Mouse (Mus musculus) heart, embryonic 11.5 days (tissue): ENCODE measurements around the gene Parl. TPM values are rescaled to one million over a fixed set of nuclear protein-coding genes. Genes with fewer than 3 reads are reported as not detected.
A peak's percentile ranks its signal among the peaks of the same experiment; 100 is the strongest.

Experiments used
- ATAC-seq: fragments of 200-750 bp; cut with Nextera tagmentation; replicated peaks from 2 replicates; pipeline ENCODE4 v1.8.0; 2017; ENCODE audit warnings: moderate library complexity; ENCODE audit not compliant: insufficient number of reproducible peaks, low FRiP score, low TSS enrichment
- H3K27ac ChIP-seq: fragments of 300-500 bp; sonication (generic); 2 replicates; pipeline ENCODE4 v1.5.1; 2014; ENCODE audit warnings: mild to moderate bottlenecking, low read depth, low read length
- H3K27me3 ChIP-seq: fragments of 300-500 bp; sonication (generic); 2 replicates; pipeline ENCODE4 v1.6.1; 2014; ENCODE audit warnings: mild to moderate bottlenecking, low read length, mixed read lengths; ENCODE audit not compliant: control insufficient read depth, insufficient read depth
- H3K36me3 ChIP-seq: fragments of 300-500 bp; sonication (generic); 2 replicates; pipeline ENCODE4 v1.6.1; 2014; ENCODE audit warnings: mild to moderate bottlenecking, low read length, moderate library complexity, mixed read lengths; ENCODE audit not compliant: control insufficient read depth, insufficient read depth
- H3K4me1 ChIP-seq: fragments of 300-500 bp; sonication (generic); 2 replicates; pipeline ENCODE4 v1.6.1; 2014; ENCODE audit warnings: low read length; ENCODE audit not compliant: control insufficient read depth, insufficient read depth
- H3K4me2 ChIP-seq: fragments of 300-500 bp; sonication (generic); 2 replicates; pipeline ENCODE4 v1.6.1; 2014; ENCODE audit warnings: mild to moderate bottlenecking, moderate library complexity
- H3K4me3 ChIP-seq: fragments of 300-500 bp; sonication (generic); 2 replicates; pipeline ENCODE4 v1.5.1; 2014; ENCODE audit warnings: low read depth, low read length
- H3K9ac ChIP-seq: fragments of 300-500 bp; sonication (generic); 2 replicates; pipeline ENCODE4 v1.6.1; 2014; ENCODE audit warnings: mild to moderate bottlenecking, low read depth, low read length, moderate library complexity
- H3K9me3 ChIP-seq: fragments of 300-500 bp; sonication (generic); replicated peaks from 2 replicates; pipeline ENCODE4 v1.6.1; 2016; ENCODE audit warnings: low read length; ENCODE audit not compliant: control insufficient read depth
- WGBS: fragments of 180-500 bp; shearing (Covaris S2); extraction: QIAGEN DNeasy Blood & Tissue Kit; methylation state at CpG from one replicate; pipeline ENCODE4 v1.1.7; 2014; ENCODE audit not compliant: insufficient replicate concordance; 5-methylcytosine and 5-hydroxymethylcytosine counted together
- polyA plus RNA-seq: library from polyadenylated mRNA; unstranded; fragments of >200 nt; fragmentation: Nextera tagmentation; extraction: Ambion mirVana; gene quantifications from 2 replicates; pipeline ENCODE4 v1.2.1, GENCODE M21; 2014

Gene Parl
- polyA plus RNA-seq, result 78.0 and 79.7 TPM in 2 replicates

DNA sequence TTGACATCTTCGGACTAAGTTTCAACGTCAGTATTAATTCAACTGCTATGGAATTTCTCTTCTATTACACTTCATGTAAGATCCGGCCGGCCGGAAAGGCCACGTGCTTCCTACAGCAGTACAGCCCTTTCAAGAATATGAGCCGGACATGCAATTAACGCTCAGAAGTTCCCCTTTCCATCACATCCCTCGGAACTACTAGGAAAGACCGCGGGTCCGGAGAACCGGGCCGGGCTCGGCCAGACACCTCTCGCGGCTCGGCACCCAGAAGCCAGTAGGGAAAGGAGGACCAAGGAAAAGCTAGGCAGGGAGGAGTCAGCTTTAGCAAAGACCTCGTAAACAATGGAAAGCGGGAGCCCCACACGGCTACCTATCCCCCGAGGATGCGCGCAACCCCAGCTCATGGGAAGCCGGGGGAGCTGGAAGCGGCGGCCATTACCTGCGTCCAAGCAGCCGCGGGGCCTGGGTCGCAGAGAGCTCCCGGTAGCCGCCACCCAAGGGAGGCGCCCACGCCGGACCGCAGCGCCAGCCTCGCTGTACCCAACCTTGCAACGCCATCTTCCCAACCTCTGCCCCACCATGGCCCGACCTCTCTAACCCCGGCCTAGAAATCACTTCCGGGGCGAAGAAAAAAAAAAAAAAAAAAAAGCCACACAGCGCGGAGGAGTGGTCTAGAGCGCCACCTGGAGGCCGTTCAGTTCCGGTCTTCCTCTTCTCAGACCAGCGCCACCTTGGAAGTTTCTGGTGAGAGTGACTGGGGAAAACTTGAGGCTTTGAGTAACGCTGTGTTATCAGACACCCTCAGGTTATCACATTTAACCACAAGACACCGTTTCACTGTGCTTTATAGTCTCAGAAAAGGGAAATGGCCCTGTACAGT lies at the start of gene Parl:
Gene Parl, minus strand, starts transcription at position 618 of the 880 bp plus-strand sequence.
- WGBS, result under 1% methylated on average over 52 of the region's 52 CpGs
- Histone ChIP-seq H3K9ac (peak within 1 kb of the TSS; percentile 86), H3K4me1 (peaks cover 12% of the 10 kb centered on the region; the same call in 1 of the 2 replicates), H3K4me2 (peak within 1 kb of the TSS; percentile 73), H3K9me3 (no peaks in the 10 kb centered on the region), H3K27me3 (no peaks in the 10 kb centered on the region), H3K4me3 (peak within 1 kb of the TSS; percentile 83), H3K27ac (peak within 1 kb of the TSS; percentile 64), H3K36me3 (peaks cover under 1% of the 10 kb centered on the region; the same call in 1 of the 2 replicates)
- peak; percentile 80 for ATAC-seq

DNA sequence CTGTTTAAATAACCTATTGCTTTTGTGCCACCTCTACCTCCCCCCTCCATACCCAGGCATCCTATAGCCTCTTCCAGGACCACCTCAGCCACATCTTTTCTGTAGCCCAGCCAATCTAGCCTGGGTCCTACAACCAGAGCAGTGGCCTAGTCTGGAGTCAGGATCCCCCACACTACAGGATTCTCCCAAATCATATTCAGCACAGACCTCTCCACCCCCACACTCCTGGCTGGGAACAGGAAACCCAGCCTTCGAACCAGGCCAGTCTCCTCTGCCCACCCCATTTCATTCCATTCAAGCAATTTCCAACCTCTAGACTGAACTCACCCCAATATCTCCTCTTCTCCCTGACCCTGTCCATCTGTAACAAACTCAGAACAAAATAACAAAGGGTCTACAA lies 43.3 kb upstream of the Parl start:
- 83% methylated on average over 1 of the region's 1 CpGs for WGBS
- ATAC-seq, result no peak
- H3K36me3 ChIP-seq, result peaks cover 11% of the 10 kb centered on the region

DNA sequence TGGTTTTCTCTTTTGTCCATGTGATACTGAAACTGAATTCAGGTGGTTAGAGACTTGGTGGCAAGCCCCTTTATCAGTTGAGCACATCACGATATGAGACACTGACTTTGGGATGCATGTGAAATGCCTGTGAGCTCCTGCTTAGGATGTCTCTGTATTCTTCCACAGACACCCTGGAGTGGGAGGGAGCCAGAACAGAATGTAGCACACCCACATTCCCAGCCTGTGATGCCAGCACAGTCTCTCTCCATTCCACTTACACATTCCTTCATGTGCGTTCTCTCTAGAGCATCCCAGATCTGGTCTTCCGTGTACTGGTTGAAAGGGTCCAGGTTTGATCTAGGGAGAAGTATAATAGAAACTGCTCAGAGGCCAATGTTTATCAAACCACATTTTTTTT lies 36.4 kb upstream of the Parl start:
- Histone ChIP-seq H3K9me3 (no peaks in the 10 kb centered on the region), H3K27me3 (no peaks in the 10 kb centered on the region), H3K4me2 (no peak overlapping the region), H3K4me3 (no peak overlapping the region), H3K9ac (no peak overlapping the region), H3K27ac (no peak overlapping the region), H3K36me3 (peaks cover 8% of the 10 kb centered on the region), H3K4me1 (no peaks in the 10 kb centered on the region)
- no peak for ATAC-seq
- WGBS, result 77% methylated on average over 3 of the region's 3 CpGs

More for the DNA sequence above, 43.3 kb upstream of the Parl start:
- Histone ChIP-seq H3K27me3 (no peaks in the 10 kb centered on the region), H3K4me1 (no peaks in the 10 kb centered on the region), H3K4me2 (no peak overlapping the region), H3K27ac (no peak overlapping the region), H3K9ac (no peak overlapping the region), H3K9me3 (no peaks in the 10 kb centered on the region), H3K4me3 (no peak overlapping the region)

DNA sequence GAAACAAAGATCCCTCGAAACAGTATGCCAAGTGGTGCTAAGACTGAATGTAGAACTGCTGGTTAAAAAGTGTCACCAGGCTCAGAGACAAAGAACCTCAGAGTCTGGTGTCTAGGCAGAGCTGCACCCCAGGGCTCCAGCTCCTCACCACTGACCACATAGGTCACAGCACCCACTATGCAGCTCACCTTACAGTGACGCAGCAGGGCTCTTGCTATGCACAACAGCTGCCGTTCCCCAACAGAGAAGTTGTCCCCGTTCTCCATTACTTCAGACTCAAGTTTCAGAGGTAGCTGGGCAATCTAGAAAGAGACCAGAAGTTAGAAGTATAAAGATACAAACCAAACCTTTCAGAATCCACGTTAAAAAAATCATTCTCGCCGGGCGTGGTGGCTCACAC lies 32.7 kb upstream of the Parl start:
- H3K4me2 ChIP-seq, result no peak overlapping the region
- 0 out of 2 replicates have a peak, but pooled peaks cover 4% of the 10 kb centered on the region for H3K4me1 ChIP-seq
- peaks cover 12% of the 10 kb centered on the region for H3K36me3 ChIP-seq
- no peak overlapping the region for H3K4me3 ChIP-seq
- H3K9me3 ChIP-seq, result no peaks in the 10 kb centered on the region
- whole genome bisulfite sequencing, result 91% methylated on average over 8 of the region's 8 CpGs
- H3K27me3 ChIP-seq, result no peaks in the 10 kb centered on the region
- ATAC-seq, result no peak
- H3K27ac ChIP-seq, result no peak overlapping the region
- H3K9ac ChIP-seq, result no peak overlapping the region

DNA sequence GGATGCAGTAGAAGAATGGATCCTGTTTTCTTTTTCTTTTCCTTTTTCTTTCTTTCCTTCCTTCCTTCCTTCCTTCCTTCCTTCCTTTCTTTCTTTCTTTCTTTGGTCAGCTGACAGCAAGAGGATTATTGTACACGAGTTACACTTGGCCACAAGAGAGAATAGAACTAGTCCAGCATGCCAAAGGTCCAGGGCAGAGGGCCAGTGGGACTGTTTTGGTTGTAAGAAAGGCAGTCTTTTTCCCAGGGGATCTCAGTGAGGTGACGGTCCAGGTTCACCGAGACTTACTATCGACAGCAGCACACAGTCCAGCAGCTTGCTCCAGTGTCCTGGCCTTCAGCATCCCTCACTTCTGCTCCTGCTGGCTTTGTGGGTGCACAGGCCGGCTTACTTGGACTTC lies 26.1 kb upstream of the Parl start:
- ATAC-seq, result no peak
- H3K27ac ChIP-seq, result no peak overlapping the region
- H3K4me2 ChIP-seq, result no peak overlapping the region
- 80% methylated on average over 5 of the region's 5 CpGs for WGBS
- H3K27me3 ChIP-seq, result no peaks in the 10 kb centered on the region
- no peak overlapping the region for H3K9ac ChIP-seq
- H3K36me3 ChIP-seq, result peaks cover under 1% of the 10 kb centered on the region; the same call in 1 of the 2 replicates
- H3K4me1 ChIP-seq, result 0 out of 2 replicates have a peak, but pooled peaks cover 4% of the 10 kb centered on the region
- no peak overlapping the region for H3K4me3 ChIP-seq
- no peaks in the 10 kb centered on the region for H3K9me3 ChIP-seq

DNA sequence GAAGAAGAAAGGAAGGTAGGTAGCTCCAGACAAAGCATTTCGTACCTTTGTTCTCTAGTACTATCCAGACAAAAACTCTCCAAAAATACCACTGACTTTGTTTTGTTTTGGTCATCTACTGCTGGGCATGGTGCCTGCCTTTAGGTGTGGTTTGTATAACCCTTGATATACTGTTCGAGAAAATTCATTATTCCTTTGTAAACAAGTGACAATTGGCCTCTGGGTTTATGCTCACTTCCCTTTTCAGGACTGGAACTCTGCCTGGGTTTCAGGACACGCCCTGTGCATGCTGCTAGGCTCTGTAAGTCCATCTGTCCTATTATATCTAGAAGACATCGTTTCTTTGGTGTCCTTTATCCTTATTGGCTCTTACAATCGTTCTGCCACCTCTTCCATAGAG lies 23.1 kb upstream of the Parl start, which contains the start of gene Cyp2ab1:
Gene Cyp2ab1, minus strand, starts transcription at position 119 of the 400 bp plus-strand sequence.
- WGBS, result 67% methylated on average over 5 of the region's 5 CpGs
- Histone ChIP-seq H3K27ac (no peak within 1 kb of the TSS), H3K36me3 (no peaks in the 10 kb centered on the region), H3K9me3 (no peaks in the 10 kb centered on the region), H3K4me2 (no peak within 1 kb of the TSS), H3K4me1 (no peaks in the 10 kb centered on the region), H3K4me3 (no peak within 1 kb of the TSS), H3K9ac (no peak within 1 kb of the TSS), H3K27me3 (no peaks in the 10 kb centered on the region)
- no peak for ATAC-seq

DNA sequence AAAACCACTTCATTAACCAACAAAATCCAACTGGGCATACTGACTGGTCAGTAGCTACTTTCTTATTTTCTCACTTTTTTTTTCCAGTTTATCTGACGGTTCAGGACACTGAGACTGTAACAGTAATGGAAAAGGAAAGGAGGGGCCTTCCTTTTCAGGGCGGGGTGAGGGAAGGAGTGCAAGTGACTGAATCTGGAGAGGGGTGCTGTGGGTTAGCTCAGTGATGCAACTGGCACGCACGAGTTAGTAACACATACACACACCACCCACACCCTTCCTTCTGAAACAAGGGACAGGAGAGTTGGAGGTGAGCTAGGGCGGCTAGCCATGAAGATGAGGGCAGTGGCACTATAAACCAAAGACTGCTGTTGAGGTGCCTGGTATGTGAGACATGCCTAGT lies 21.7 kb upstream of the Parl start:
- Histone ChIP-seq H3K4me2 (no peak overlapping the region), H3K4me3 (no peak overlapping the region), H3K27me3 (no peaks in the 10 kb centered on the region), H3K36me3 (no peaks in the 10 kb centered on the region), H3K9ac (no peak overlapping the region), H3K9me3 (no peaks in the 10 kb centered on the region), H3K4me1 (no peaks in the 10 kb centered on the region), H3K27ac (no peak overlapping the region)
- WGBS, result 60% methylated on average over 5 of the region's 5 CpGs
- ATAC-seq, result no peak

DNA sequence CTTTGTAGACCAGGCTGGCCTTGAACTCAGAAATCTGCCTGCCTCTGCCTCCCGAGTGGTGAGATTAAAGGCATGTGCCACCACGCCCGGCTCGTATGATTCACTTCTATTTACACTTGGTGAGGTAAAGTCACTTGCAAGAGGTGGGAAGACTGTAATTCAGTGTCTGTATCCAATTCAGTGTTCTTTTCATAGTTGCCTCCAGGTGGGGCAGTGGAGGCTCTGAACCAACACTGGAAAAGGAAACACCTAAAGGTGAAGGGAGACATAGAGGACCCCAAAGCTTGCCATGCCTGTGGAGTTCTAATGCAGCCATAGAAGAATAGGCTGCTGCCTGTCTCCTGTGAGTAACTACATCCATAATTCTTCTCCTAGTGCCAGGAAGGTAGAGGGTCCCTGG lies 20.1 kb upstream of the Parl start:
- no peak for ATAC-seq
- Histone ChIP-seq H3K9me3 (no peaks in the 10 kb centered on the region), H3K27ac (no peak overlapping the region), H3K36me3 (no peaks in the 10 kb centered on the region), H3K4me2 (no peak overlapping the region), H3K27me3 (no peaks in the 10 kb centered on the region), H3K4me1 (no peaks in the 10 kb centered on the region), H3K9ac (no peak overlapping the region), H3K4me3 (no peak overlapping the region)
- 79% methylated on average over 4 of the region's 4 CpGs for WGBS
